Mouse (Mus musculus) left cerebral cortex, adult 18-20 months (tissue): ENCODE data around the gene Zfp575. TPM values are rescaled to one million over a fixed set of nuclear protein-coding genes. Genes with fewer than 3 reads are reported as not detected.
A peak's percentile ranks its signal among the peaks of the same experiment; 100 is the strongest.

ENCODE experiments used
- DNase-seq, 2 experiments: peaks; one replicate each; pipeline ENCODE4 v3.0.0; 2021 to 2022; ENCODE audit warnings: low spot score in 2 of 2, mixed read lengths in 1 of 2
- total RNA-seq, 2 experiments: library from RNA; stranded (reverse); gene quantifications; 2 replicates each; pipeline ENCODE4 v1.2.3; 2021

Gene Zfp575
- total RNA-seq, 2 experiments from 2014 or later, result 6.9 to 7.3 TPM

- peak; percentile 69 to 83 for DNase-seq
Measured at GRCm38 (mm10) chr7:24564607-24565265, 22.7 kb downstream of the Zfp575 start.

DNA sequence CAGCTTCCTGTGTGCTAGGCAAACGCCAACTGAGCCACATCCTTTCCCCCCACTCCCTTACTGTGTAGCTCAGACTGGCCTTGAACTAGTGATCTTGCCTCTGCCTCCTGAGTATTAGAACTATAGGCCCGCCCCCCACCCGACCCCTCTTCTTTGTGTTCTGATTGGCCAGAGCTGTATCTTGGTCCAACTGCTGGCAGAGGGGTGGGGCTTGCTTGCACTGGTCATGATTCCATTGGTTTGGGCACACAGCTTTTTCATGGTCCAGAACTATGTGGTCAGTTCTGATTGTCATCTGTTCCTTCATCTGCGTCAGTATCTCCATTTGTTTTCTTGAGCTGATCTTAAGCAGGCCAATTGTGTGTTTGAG, 23.6 kb downstream of the Zfp575 start:
- DNase-seq, result no peak

DNA sequence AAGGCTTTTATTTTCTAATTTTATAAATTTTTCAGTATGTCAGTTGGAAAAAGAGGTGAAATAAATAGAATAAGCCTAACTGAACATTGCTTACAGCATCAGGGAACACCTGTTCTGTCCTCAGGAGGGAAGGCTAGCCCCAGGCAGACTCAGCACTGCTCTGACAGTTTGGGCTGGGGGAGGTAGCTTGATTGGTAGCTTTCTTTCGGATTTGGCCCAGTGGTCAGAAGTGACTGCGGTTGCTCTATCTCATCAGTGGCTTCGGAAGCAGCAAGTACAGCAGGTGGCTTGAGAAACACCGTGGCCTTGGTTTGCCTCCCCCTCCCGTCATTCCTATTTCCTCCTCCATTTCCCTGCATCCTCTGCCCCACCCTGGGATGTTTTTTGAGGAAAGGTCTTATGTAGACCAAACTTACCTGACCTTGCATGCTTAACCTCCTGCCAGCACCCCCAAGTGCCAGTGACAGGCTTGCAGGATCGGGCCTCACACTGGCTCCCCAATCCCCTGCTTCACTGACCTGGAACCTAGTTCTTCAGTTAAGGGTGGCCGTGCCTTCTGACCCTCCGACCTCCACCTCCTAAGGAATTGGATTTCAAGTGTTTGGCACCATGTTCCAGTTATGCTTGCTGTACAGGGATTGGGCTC, 24.1 kb downstream of the Zfp575 start:
- DNase-seq, result no peak

- DNase-seq, result no peak
Measured at GRCm38 (mm10) chr7:24561450-24561849, 26.0 kb downstream of the Zfp575 start.

DNA sequence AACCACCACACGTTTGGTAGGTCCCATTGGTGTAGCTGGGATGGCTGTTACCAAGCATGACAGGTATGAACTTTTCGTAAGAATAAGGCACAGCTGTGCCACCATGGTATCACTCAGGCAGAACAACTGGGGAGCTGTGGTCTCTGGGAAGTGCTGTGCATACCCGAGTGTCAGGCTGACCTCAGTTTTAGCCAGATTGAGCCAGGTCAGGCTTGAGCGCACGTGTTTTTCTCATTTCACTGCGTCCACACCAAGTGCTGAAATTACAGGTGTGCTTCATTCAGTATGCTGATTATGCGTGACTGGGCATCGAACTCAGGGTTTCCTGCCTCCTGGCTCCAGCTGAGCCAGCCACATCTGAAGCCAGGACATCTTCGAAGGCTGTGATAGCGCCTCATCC, 31.7 kb downstream of the Zfp575 start:
- no peak for DNase-seq

DNA sequence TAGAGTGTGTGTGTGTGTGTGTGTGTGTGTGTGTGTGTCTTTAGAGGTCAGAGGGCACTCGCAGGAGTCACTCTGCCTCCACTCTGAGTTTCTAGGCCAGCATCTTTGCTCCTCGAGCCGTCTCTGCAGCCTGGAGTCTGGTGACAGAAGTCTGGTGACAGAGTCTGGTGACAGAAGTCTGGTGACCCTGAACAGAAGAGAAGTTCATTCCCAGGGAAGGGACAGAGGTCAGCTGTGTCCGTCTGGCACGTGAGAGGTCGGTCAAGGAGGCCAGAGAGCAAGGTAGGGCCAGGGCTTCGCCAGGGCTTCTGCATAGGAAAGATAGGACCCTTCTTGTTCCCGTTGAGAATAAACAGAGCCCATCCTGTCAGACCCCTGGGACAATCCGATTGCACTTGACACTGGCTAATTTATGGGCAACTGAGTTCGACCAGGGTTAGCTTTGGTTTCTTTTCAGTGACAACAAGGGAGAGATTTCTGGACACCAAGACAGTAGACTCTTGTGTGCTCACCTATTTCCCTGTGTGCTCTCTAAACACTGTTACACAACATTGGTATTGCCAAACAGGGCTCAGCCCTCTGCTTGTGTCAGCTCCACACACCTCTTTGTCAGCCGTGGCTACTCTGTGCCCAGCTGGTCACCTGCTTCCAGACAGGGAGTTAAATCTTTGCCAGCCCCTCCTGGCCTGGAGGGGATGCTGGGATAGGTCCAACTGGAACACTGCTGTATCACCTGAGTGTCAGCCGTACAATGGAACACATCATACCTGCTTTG, 35.3 kb downstream of the Zfp575 start:
- no peak for DNase-seq

DNA sequence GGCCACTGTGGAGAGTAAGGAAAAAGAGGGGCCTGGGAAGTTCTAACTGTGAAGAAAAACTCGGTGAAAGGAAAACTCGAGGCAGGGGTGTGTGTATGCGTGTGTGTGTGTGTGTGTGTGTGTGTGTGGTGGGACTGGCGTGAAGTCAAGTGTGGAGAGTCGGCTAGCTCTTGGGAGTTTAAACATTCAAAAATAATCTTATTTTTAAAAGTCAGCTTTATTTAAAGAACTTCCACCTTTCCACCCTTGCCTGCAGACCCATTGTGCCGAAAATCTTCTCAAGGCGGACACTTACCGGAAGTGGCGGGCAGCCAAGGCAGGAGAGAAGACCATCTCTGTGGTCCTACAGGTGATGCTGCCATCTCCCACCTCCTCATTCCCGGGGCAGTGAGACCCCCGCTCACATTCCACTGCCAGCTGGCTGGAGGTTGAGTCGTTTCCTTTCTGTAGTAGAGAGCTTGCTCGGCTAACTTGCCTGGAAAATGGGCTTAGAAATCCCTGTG, 39.9 kb downstream of the Zfp575 start:
- no peak for DNase-seq

DNA sequence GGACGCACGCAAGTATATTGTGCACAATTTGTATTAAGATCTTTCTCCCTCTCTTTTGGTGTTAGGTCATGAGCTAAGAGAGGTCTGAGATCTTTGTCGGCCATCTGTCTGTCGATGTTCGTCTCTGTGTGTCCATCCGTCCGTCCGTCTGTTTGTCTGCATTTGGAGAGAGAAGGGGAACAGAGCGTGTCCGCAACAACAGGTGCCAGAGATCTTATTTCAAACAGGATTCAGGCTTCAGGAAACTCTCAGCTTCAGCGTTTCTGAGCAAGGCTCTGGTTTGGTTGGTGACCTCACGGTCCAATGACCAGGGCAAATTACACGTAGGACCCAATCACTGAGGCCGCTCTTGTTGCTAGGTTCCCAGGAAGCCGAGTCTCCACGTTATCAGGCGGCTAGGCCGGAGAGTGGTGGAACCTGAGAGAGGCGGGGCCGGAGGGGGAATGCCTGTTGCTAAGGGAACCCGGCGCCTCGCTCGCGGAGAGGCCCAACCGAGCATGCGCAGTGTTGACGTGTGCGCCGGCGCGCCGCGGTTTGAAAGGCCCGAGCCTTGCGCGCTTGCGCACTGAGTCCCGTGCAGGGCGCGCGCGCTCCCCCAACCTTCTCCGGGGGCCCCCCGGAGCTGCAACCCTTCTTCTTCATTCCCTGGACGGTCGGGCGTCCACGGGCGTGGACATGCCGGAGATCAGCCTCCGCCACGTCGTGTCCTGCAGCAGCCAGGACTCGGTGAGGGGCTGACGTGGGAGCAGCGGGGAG, 40.6 kb downstream of the Zfp575 start:
- DNase-seq, result peak; percentile 99

- DNase-seq, result no peak
Measured at GRCm38 (mm10) chr7:24546068-24546614, 41.3 kb downstream of the Zfp575 start, which contains the start of the genes Pinlyp and Xrcc1. Pinlyp (minus strand) TSS chr7:24546118. Xrcc1 (plus strand) TSS chr7:24546289.

DNA sequence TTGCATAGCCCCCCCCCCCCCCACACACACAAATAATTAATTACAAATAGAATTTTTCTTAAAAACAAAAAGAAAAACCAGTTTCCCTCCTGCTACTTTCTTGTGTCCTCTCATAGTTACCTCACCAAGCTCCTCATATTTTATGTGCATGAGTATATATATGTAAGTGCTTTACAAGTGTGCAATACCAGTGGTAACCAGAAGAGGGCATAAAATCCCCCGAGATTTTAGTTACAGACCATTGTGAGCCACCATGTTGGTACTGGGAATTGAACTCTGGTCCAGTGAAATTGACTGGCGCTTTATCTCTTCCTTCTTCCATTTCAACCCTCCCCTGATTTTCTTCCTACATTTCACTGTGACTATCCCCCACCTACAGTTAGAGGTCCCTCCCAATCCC, 42.9 kb downstream of the Zfp575 start:
- no peak for DNase-seq

DNA sequence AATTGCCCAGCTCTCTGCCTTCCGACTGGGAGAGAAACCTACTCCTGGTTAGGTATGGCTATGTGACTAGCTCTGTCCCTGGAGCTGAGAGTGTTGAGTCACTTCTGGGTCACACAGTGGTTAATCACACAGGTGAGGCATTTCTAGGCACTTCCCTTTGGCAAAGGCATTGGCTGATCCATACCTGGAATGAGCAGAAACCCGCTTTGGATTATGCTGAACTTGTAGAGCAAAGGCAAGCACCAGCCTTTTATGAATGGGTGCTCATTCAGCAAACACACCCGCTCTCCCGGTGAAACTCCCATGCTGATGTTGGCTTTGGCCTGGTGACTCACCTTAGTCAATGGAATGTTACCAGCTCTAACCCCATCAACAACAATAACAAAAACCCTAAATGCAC, 47.8 kb downstream of the Zfp575 start:
- no peak for DNase-seq

- DNase-seq, result no peak
Measured at GRCm38 (mm10) chr7:24538701-24539100, 48.7 kb downstream of the Zfp575 start.

GRCm38 (mm10) chr7:24538154-24538553, 49.3 kb downstream of the Zfp575 start:
- DNase-seq, result peak in 1 of 2 experiments; percentile 44

DNA sequence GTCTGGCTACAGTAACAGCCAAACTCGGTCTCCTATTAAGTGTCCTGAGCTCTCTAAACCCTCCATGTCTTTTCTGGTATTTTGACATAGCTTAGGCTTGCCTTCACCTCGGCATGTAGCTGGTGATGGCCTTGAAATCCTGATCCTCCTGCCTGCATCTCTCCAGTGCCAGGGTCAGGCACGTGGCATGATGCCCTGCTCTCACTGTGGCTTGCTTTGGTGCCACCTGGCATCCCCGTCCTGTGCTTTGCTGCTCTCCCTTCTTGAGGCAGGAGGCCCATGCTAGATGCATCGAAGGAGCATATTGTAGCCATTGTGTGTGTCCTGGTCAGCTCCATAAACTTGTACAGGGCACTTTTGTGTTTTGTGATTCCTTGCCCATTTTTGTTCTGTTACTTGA, 49.9 kb downstream of the Zfp575 start:
- DNase-seq, result no peak

GRCm38 (mm10) chr7:24537081-24537480, 50.4 kb downstream of the Zfp575 start:
- DNase-seq, result no peak

DNA sequence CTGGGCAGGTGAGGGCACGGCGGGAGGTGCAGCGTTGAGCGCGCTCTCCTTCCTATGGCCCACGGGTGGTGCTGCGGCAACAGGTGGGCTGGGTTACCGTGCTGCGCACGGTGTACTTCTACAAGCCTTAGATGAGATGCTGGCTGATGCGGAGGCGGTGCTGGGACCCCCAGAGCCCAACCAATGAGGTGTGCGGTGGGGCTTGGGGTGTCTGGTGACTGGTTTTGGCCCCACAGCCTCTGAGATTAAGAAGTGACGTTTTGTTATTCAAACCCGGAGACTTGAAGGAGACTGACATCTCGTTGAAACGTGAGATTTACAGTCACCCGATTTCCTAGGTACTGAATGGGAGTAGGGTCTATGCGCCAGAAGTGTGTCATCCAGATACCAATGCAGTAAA, 53.1 kb downstream of the Zfp575 start:
- DNase-seq, result no peak

Other genes with a start within 250 kb of the Zfp575 start
- gene Lypd5, start 238.4 kb downstream of the Zfp575 start, total RNA-seq, result not detected
- gene Kcnn4, start 217.4 kb downstream of the Zfp575 start, total RNA-seq, result under 1 TPM; 0.19 to 0.45 TPM
- gene Smg9, start 188.0 kb downstream of the Zfp575 start, total RNA-seq, result 10 to 100 TPM; 40.2 to 43.0 TPM
- gene Irgc1, start 135.3 kb downstream of the Zfp575 start, total RNA-seq, result under 1 TPM in 1 of 2 experiments, not detected in 1; 0.37 TPM
- gene Plaur, start 125.2 kb downstream of the Zfp575 start, total RNA-seq, result 1 to 10 TPM in 1 of 2 experiments, under 1 TPM in 1; 0.59 to 1.5 TPM
- gene Cadm4, start 105.6 kb downstream of the Zfp575 start, total RNA-seq, result 100 to 1,000 TPM; 207 to 219 TPM
- gene Zfp428, start 80.6 kb downstream of the Zfp575 start, total RNA-seq, result 10 to 100 TPM; 47.7 to 49.3 TPM
- not detected for gene AC161166.1, start 75.2 kb downstream of the Zfp575 start, total RNA-seq
- gene Irgq, start 57.0 kb downstream of the Zfp575 start, total RNA-seq, result 10 to 100 TPM; 71.2 to 78.6 TPM
- gene Pinlyp, start 41.5 kb downstream of the Zfp575 start, total RNA-seq, result not detected
- gene Xrcc1, start 41.4 kb downstream of the Zfp575 start, total RNA-seq, result 10 to 100 TPM; 36.4 to 40.1 TPM
- gene Ethe1, start 98 bp downstream of the Zfp575 start, total RNA-seq, result 10 to 100 TPM; 15.4 to 18.2 TPM
- gene Phldb3, start 23.1 kb upstream of the Zfp575 start, total RNA-seq, result under 1 TPM in 1 of 2 experiments, not detected in 1; 0.21 TPM
- under 1 TPM in 1 of 2 experiments, not detected in 1; 0.21 TPM for gene Lypd3, start 48.9 kb upstream of the Zfp575 start, total RNA-seq
- gene Tex101, start 89.0 kb upstream of the Zfp575 start, total RNA-seq, result not detected
- not detected for gene BC049730, start 121.6 kb upstream of the Zfp575 start, total RNA-seq
- not detected for gene Gm4763, start 139.3 kb upstream of the Zfp575 start, total RNA-seq
- gene Cd177, start 172.7 kb upstream of the Zfp575 start, total RNA-seq, result not detected
- not detected for gene Ceacam10, start 189.6 kb upstream of the Zfp575 start, total RNA-seq